Mouse (Mus musculus): ENCODE measurements at regions not wholly inside any gene's neighbourhood (a gene's known extent, or its start where the extent isn't known, plus 50 kb on each side); places are given as distances from the start of the nearest gene placed in this dataset.

GRCm38 (mm10) chr7:135924641-135925040 lies 208.5 kb upstream of the Mki67 start:
- no peak for DNase-seq (ENCODE audit: low read depth, low spot score)
- no peaks in the 10 kb centered on the region for H3K9me3 ChIP-seq (replicated peaks; ENCODE audit: insufficient read depth, low read length)
- H3K4me3 ChIP-seq (ENCODE audit: control insufficient read depth in 1 of 2, insufficient read depth in 1 of 2, low read depth in 2 of 2, low read length in 2 of 2) = no peak overlapping the region
- H3K4me1 ChIP-seq (ENCODE audit: control insufficient read depth in 1 of 2, insufficient read depth in 2 of 2, low read length in 2 of 2) = no peaks in the 10 kb centered on the region
- H3K9ac ChIP-seq (ENCODE audit: control insufficient read depth, low read depth, low read length, poor library complexity, severe bottlenecking) = no peak overlapping the region
- H3K79me2 ChIP-seq (ENCODE audit: control insufficient read depth, insufficient read depth, low read length, poor library complexity) = no peaks in the 10 kb centered on the region
- H3K27ac ChIP-seq (ENCODE audit: control insufficient read depth, low read depth, low read length) = no peak overlapping the region
- H3K36me3 ChIP-seq (ENCODE audit: control insufficient read depth in 1 of 2, insufficient read depth in 2 of 2, low read length in 2 of 2) = no peaks in the 10 kb centered on the region
- TF ChIP-seq POLR2A (IDR thresholded peaks at IDR 0.05; ENCODE audit: control insufficient read depth in 1 of 2, insufficient read depth in 1 of 2, low read depth in 1 of 2, low read length in 2 of 2, poor library complexity in 1 of 2) = no peak
- no peak for TF ChIP-seq EP300 (IDR thresholded peaks at IDR 0.05; ENCODE audit: low read depth in 1 of 2, low read length in 2 of 2)
- TF ChIP-seq ZMIZ1 (IDR thresholded peaks at IDR 0.05; ENCODE audit: low read depth, low read length) = no peak
- TF ChIP-seq SIN3A (IDR thresholded peaks at IDR 0.05; ENCODE audit: low read length) = no peak
- no peak for TF ChIP-seq BHLHE40 (IDR thresholded peaks at IDR 0.05; ENCODE audit: borderline replicate concordance, low read depth, low read length)
- TF ChIP-seq CHD2 (IDR thresholded peaks at IDR 0.05; ENCODE audit: low read length) = no peak
- TF ChIP-seq ZKSCAN1 (IDR thresholded peaks at IDR 0.05; ENCODE audit: low read depth, low read length) = no peak
- TF ChIP-seq NRF1 (IDR thresholded peaks at IDR 0.05; ENCODE audit: insufficient read depth, low read depth, low read length, poor library complexity, severe bottlenecking) = no peak
- no peak for TF ChIP-seq MAZ (IDR thresholded peaks at IDR 0.05; ENCODE audit: low read depth, low read length)
- no peak for TF ChIP-seq TAL1 (IDR thresholded peaks at IDR 0.05; ENCODE audit: low read length)
- TF ChIP-seq ELF1 (IDR thresholded peaks at IDR 0.05; ENCODE audit: low read depth, low read length) = no peak
- no peak for TF ChIP-seq ZC3H11A (IDR thresholded peaks at IDR 0.05; ENCODE audit: low read depth, low read length)
- TF ChIP-seq TCF12 (IDR thresholded peaks at IDR 0.05; ENCODE audit: low read depth, low read length) = no peak
- TF ChIP-seq MYB (IDR thresholded peaks at IDR 0.05; ENCODE audit: low read depth, low read length) = no peak
- no peak for TF ChIP-seq SMC3 (IDR thresholded peaks at IDR 0.05; ENCODE audit: low read depth, low read length)
- no peak for TF ChIP-seq MXI1 (IDR thresholded peaks at IDR 0.05; ENCODE audit: low read depth, low read length)
- no peaks in the 10 kb centered on the region for H3K27me3 ChIP-seq (ENCODE audit: control insufficient read depth in 1 of 2, insufficient read depth in 2 of 2, low read length in 2 of 2)

GRCm38 (mm10) chr7:135930091-135930490 lies 213.9 kb upstream of the Mki67 start:
- TF ChIP-seq USF2 (IDR thresholded peaks at IDR 0.05; ENCODE audit: borderline replicate concordance in 1 of 2, insufficient read depth in 1 of 2, low read depth in 1 of 2, low read length in 2 of 2) (no peak), MAZ (IDR thresholded peaks at IDR 0.05; ENCODE audit: low read depth, low read length) (no peak), USF1 (IDR thresholded peaks at IDR 0.05; ENCODE audit: low read depth, low read length) (no peak), E2F4 (IDR thresholded peaks at IDR 0.05; ENCODE audit: borderline replicate concordance, low read depth, low read length) (no peak), CHD2 (IDR thresholded peaks at IDR 0.05; ENCODE audit: low read length) (no peak), GABPA (IDR thresholded peaks at IDR 0.05; ENCODE audit: low read depth, low read length) (no peak), MYC (IDR thresholded peaks at IDR 0.05; ENCODE audit: low read depth, low read length) (no peak), POLR2AphosphoS5 (IDR thresholded peaks at IDR 0.05; ENCODE audit: borderline replicate concordance, low read depth, low read length) (no peak), KAT2A (conservative IDR thresholded peaks at IDR 0.05; ENCODE audit: low read depth, low read length) (no peak), MXI1 (IDR thresholded peaks at IDR 0.05; ENCODE audit: low read depth, low read length) (no peak)
- no peaks in the 10 kb centered on the region for H3K27me3 ChIP-seq (ENCODE audit: control insufficient read depth in 1 of 2, insufficient read depth in 2 of 2, low read length in 2 of 2)
- H3K4me3 ChIP-seq (ENCODE audit: control insufficient read depth in 1 of 2, insufficient read depth in 1 of 2, low read depth in 2 of 2, low read length in 2 of 2) = no peak overlapping the region
- H3K9ac ChIP-seq (ENCODE audit: control insufficient read depth, low read depth, low read length, poor library complexity, severe bottlenecking) = no peak overlapping the region
- H3K36me3 ChIP-seq (ENCODE audit: control insufficient read depth in 1 of 2, insufficient read depth in 2 of 2, low read length in 2 of 2) = no peaks in the 10 kb centered on the region
- DNase-seq (ENCODE audit: low read depth, low spot score) = no peak
- no peak overlapping the region for H3K27ac ChIP-seq (ENCODE audit: control insufficient read depth, low read depth, low read length)
- H3K79me2 ChIP-seq (ENCODE audit: control insufficient read depth, insufficient read depth, low read length, poor library complexity) = no peaks in the 10 kb centered on the region
- H3K4me1 ChIP-seq (ENCODE audit: control insufficient read depth in 1 of 2, insufficient read depth in 2 of 2, low read length in 2 of 2) = no peaks in the 10 kb centered on the region
- H3K9me3 ChIP-seq (replicated peaks; ENCODE audit: insufficient read depth, low read length) = no peaks in the 10 kb centered on the region

All from MEL (cell line).